Mouse (Mus musculus): ENCODE measurements around the gene Lmod3. TPM values are rescaled to one million over a fixed set of nuclear protein-coding genes. Genes with fewer than 3 reads are reported as not detected.

The Lmod3 gene
- total RNA-seq (2022): 10 to 100 TPM; 66.2 to 86.5 (median 72.0) TPM

GRCm38 (mm10) chr6:97252711-97253221, at the start of gene Lmod3:
Gene Lmod3, minus strand, starts transcription at chr6:97252759.
- no peak for DNase-seq (ENCODE audit: low spot score)

GRCm38 (mm10) chr6:97302303-97302702, 49.7 kb upstream of the Lmod3 start:
- no peak for DNase-seq (ENCODE audit: low spot score)

- DNase-seq (ENCODE audit: low spot score): no peak
Observed at GRCm38 (mm10) chr6:97300659-97301058, 48.1 kb upstream of the Lmod3 start.

- DNase-seq (ENCODE audit: low spot score): no peak
Observed at GRCm38 (mm10) chr6:97300180-97300579, 47.6 kb upstream of the Lmod3 start.

- DNase-seq (ENCODE audit: low spot score): no peak
Observed at GRCm38 (mm10) chr6:97297151-97297550, 44.6 kb upstream of the Lmod3 start.

GRCm38 (mm10) chr6:97295866-97296527, 43.4 kb upstream of the Lmod3 start:
- no peak for DNase-seq (ENCODE audit: low spot score)

- no peak for DNase-seq (ENCODE audit: low spot score)
Observed at GRCm38 (mm10) chr6:97295416-97295815, 42.9 kb upstream of the Lmod3 start.

GRCm38 (mm10) chr6:97293667-97294569, 41.4 kb upstream of the Lmod3 start:
- no peak for DNase-seq (ENCODE audit: low spot score)

GRCm38 (mm10) chr6:97292894-97293293, 40.3 kb upstream of the Lmod3 start:
- DNase-seq (ENCODE audit: low spot score): no peak

GRCm38 (mm10) chr6:97292096-97292495, 39.5 kb upstream of the Lmod3 start:
- DNase-seq (ENCODE audit: low spot score): no peak

- no peak for DNase-seq (ENCODE audit: low spot score)
Observed at GRCm38 (mm10) chr6:97291159-97291908, 38.8 kb upstream of the Lmod3 start.

GRCm38 (mm10) chr6:97290687-97291086, 38.1 kb upstream of the Lmod3 start:
- DNase-seq (ENCODE audit: low spot score): no peak

GRCm38 (mm10) chr6:97289838-97290237, 37.3 kb upstream of the Lmod3 start:
- DNase-seq (ENCODE audit: low spot score): no peak

GRCm38 (mm10) chr6:97289316-97289820, 36.8 kb upstream of the Lmod3 start:
- no peak for DNase-seq (ENCODE audit: low spot score)

GRCm38 (mm10) chr6:97288047-97288855, 35.7 kb upstream of the Lmod3 start:
- DNase-seq (ENCODE audit: low spot score): no peak

GRCm38 (mm10) chr6:97286332-97286731, 33.8 kb upstream of the Lmod3 start:
- DNase-seq (ENCODE audit: low spot score): no peak

GRCm38 (mm10) chr6:97283676-97284075, 31.1 kb upstream of the Lmod3 start:
- DNase-seq (ENCODE audit: low spot score): no peak

GRCm38 (mm10) chr6:97278878-97279277, 26.3 kb upstream of the Lmod3 start:
- no peak for DNase-seq (ENCODE audit: low spot score)

GRCm38 (mm10) chr6:97278014-97278787, 25.6 kb upstream of the Lmod3 start:
- peak; percentile 90 for DNase-seq (ENCODE audit: low spot score)

- no peak for DNase-seq (ENCODE audit: low spot score)
Observed at GRCm38 (mm10) chr6:97276890-97277497, 24.4 kb upstream of the Lmod3 start.

Measured in heart, adult 8-10 months (tissue).